Mouse (Mus musculus) heart, postnatal 4 days (tissue): ENCODE results near the gene Taf8. TPM values are rescaled to one million over a fixed set of nuclear protein-coding genes. Genes with fewer than 3 reads are reported as not detected.

Experiments used
- DNase-seq: peaks from one replicate; pipeline ENCODE4 v3.0.0; 2021
- total RNA-seq, 2 experiments: library from RNA; stranded (reverse); gene quantifications; 2 replicates each; pipeline ENCODE4 v1.2.3; 2021

Gene Taf8
- total RNA-seq, 2 experiments from 2014 or later: 13.7 to 14.6 TPM

DNA sequence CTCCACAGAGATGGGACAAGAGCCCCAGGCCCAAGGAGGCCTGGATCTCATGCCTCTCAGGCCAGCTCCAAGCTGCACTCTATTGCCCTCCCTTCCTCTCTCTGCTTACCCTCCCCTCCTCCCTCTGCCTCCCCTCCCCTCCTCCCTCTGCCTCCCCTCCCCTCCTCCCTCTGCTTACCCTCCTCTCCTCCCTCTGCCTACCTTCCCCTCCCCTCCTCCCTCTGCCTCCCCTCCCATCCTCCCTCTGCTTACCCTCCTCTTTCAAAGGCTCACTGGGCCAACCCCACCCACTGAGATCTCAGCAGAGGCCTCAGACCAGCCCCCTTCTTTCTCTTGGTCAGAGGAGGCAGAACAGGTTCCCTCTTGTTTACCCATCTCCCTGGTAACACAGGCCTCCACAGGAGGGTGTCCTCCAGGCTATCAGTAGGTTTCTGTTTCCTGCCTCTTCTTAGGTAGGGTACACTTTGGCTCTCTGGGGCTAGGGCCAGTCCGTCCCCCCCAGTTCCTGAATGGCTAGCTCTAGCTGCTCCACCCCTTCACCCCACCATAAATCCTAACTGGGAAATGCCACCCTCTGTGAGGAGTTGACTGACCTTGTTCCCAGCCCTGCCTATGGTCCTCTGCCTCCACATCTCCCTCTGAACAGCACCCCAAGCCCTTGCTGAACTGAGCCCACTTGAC is 17.7 kb downstream of the Taf8 start:
- no peak for DNase-seq

DNA sequence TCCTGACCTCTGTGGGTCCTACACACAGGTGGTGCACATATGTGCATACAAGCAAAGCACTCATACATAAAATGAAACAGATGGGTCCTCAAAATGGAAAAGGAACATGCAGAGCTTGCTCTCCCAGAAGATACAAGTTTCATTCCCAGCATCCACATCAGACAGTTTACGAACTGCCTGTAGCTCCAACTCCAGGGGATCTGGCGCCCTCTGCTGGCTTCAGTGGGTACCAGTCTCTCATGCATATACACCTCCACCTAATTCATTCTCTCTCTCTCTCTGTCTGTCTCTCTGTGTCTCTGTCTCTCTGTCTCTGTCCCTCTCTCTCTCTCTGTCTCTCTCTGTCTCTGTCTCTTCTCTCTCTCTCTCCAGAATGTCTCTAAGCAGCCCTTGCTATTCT is 19.7 kb downstream of the Taf8 start:
- DNase-seq: peak; percentile 84

DNA sequence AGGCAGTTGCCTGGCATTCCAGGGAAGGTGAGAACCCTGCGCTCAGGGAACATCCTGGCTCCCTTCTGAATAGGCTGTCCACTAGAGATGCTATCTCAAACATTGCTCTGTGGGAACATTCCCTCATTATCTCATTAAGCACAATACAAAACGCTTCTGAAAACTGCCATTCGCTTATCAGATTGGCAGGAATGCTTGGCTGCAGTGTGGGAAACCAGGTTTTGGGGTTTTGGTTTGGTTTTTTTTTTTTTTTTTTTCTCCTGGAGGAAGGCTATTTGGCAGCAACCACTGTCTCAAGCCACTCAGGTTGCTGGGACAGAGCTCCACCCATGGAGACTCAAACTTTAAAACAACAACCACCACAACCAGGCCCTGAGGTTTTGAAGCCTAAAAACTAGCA is 22.2 kb downstream of the Taf8 start:
- DNase-seq: no peak

- DNase-seq: no peak
Observed at GRCm38 (mm10) chr17:47475714-47476113, 26.4 kb downstream of the Taf8 start.

- DNase-seq: no peak
Observed at GRCm38 (mm10) chr17:47475181-47475580, 26.9 kb downstream of the Taf8 start.

- no peak for DNase-seq
Observed at GRCm38 (mm10) chr17:47474250-47474649, 27.8 kb downstream of the Taf8 start.

DNA sequence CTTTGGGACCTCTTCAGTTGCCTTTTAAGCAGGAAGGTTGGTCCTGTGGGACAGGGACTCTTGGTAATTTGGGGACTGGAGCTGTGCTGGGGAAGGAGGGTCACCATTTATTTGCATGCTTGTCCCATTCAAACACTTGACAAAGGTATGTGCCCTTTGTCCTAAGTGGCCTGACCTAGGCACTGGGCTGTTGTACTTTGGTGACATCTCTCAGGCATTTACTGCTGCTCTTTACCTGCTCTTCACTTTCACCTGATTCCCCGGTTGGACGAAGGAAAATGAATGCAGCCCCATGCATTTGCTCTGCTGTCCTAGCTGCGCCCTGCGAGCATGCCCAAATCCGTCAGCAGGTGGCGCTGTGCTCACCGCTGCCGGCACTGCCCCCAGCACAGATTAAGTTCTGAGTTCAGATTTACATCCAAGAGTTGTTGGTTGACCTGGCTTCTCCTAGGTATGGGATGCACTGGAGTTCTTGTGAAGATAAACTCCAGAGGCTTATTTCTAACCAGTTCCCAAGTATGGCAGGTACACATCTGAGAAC is 28.6 kb downstream of the Taf8 start:
- peak; percentile 67 for DNase-seq

- no peak for DNase-seq
Observed at GRCm38 (mm10) chr17:47472435-47473350, 29.4 kb downstream of the Taf8 start.

DNA sequence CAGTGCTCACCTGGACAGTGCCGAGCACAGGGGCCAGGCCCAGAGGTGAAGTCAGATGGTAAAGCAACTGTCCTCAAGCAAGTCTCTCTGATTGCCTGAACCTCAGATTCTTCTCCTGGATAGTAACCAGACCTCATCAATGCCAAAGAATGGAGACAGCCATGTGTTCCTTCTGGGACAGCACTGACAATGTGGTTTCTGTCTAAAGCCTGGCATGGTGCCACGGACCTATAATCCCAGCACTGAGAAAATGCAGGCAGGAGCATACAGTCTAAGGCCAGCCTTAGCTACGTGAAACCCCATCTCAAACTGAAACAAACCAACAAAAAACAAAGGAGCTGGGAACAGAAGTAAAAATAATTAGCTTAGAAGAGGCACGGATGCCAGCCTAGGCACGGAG is 31.4 kb downstream of the Taf8 start:
- DNase-seq: peak; percentile 61

GRCm38 (mm10) chr17:47470121-47470520 is 32.0 kb downstream of the Taf8 start:
- DNase-seq: no peak

DNA sequence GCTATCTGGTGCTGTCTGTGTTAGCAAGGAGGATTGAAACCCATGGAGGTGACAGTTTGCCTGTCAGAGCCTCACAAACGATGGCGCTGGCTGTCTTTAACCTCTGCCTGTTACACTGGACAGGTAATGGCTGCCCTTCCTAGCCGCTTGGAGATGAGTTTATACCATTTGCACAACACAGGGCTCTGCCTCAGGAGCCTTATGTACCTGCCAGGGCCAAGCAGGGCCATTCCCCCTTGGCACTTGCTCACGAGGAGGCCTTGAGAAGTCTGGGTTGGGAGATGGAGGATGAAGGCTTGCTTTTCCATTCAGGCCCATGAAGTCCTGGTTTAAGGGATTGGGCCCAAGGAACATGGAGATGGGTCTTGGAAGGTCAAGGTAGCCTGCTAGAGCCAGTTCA is 32.5 kb downstream of the Taf8 start:
- no peak for DNase-seq

GRCm38 (mm10) chr17:47468466-47468865 is 33.6 kb downstream of the Taf8 start:
- DNase-seq: peak; percentile 40

GRCm38 (mm10) chr17:47468063-47468462 is 34.0 kb downstream of the Taf8 start:
- DNase-seq: no peak

- no peak for DNase-seq
Observed at GRCm38 (mm10) chr17:47467659-47468058, 34.4 kb downstream of the Taf8 start.

- no peak for DNase-seq
Observed at GRCm38 (mm10) chr17:47466284-47466683, 35.8 kb downstream of the Taf8 start.

GRCm38 (mm10) chr17:47465016-47465415 is 37.1 kb downstream of the Taf8 start:
- DNase-seq: no peak

DNA sequence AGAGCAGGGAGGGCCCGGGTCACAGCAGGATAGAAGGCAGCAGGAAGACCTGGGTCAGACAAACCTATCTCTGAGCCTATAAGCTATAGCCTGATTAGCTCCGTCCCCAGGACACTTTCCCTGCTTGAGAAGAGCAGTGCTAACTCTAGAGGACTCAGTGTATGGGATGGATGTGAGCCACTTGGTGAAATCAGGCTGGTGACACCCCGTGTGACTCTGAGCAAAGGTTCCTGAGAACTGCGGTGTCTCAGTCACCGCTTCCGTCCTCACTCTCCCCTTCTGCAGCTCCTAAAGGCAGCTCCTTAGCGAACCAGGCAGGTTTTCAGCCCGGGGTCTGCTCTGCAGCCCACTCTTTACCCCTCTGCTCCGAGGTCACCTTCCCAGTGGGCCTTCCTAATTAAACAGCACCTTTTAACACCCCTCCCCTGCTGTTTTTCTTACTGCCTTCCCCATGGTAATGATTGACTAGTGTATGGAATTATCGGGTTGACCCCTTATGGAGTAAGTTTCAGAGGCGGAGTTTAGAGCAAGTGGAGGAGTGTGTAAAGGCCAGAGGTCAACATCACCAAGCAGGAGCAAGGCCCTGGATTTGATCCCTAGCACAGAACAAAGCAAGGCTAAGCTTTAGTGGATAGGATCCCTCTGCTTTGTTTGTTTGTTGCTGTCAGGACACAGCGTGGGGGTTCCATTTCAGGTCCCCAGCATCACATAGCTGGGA is 37.7 kb downstream of the Taf8 start:
- DNase-seq: no peak

GRCm38 (mm10) chr17:47462728-47463388 is 39.2 kb downstream of the Taf8 start:
- DNase-seq: no peak

- no peak for DNase-seq
Observed at GRCm38 (mm10) chr17:47462209-47462608, 39.9 kb downstream of the Taf8 start.

- no peak for DNase-seq
Observed at GRCm38 (mm10) chr17:47461688-47462087, 40.4 kb downstream of the Taf8 start.

- DNase-seq: no peak
Observed at GRCm38 (mm10) chr17:47459341-47459919, 42.7 kb downstream of the Taf8 start.

DNA sequence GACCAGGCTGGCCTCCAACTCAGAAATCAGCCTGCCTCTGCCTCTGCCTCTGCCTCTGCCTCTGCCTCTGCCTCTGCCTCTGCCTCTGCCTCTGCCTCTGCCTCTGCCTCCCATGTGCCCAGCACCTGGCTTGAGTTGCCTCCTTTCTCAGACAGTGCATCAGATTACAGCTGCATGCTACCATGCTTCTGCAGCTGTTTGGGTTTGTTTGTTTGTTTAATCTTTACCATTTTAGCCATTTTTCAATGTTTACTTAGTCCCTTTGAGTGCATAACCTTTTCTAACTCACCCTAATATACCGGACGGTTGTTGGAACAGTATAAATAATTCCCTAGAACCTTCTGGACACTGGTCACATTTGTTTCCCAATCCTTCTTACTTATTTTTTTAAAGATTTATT is 43.2 kb downstream of the Taf8 start:
- no peak for DNase-seq
